Mouse (Mus musculus) liver, embryonic 13.5 days (tissue): ENCODE results near the gene Zbtb37. TPM values are rescaled to one million over a fixed set of nuclear protein-coding genes. Genes with fewer than 3 reads are reported as not detected.
"Not testable (repeated sequence)": the region's sequence is repeated elsewhere in the genome, so short reads cannot be mapped to it uniquely, and the experiment has no call there.

Experiments
- ATAC-seq: fragments of 200-750 bp; cut with Nextera tagmentation; 2 replicates; pipeline ENCODE4 v1.8.0; 2017; ENCODE audit warnings: low read depth, mild to moderate bottlenecking, moderate number of reproducible peaks, moderate library complexity
- DNase-seq: peaks from one replicate; pipeline ENCODE4 v3.0.0; 2022
- H3K27ac ChIP-seq: fragments of 300-500 bp; sonication (generic); 2 replicates; pipeline ENCODE4 v1.5.1; 2015; ENCODE audit warnings: moderate library complexity, mild to moderate bottlenecking, inconsistent platforms
- H3K27me3 ChIP-seq: fragments of 300-500 bp; sonication (generic); 2 replicates; pipeline ENCODE4 v1.6.1; 2015; ENCODE audit warnings: mild to moderate bottlenecking, inconsistent platforms
- H3K36me3 ChIP-seq: fragments of 300-500 bp; sonication (generic); 2 replicates; pipeline ENCODE4 v1.6.1; 2015; ENCODE audit warnings: mild to moderate bottlenecking, inconsistent platforms
- H3K4me1 ChIP-seq: fragments of 300-500 bp; sonication (generic); replicated peaks from 2 replicates; pipeline ENCODE4 v1.6.1; 2015; ENCODE audit warnings: inconsistent platforms
- H3K4me2 ChIP-seq: fragments of 300-500 bp; sonication (generic); 2 replicates; pipeline ENCODE4 v1.6.1; 2015; ENCODE audit warnings: inconsistent platforms, mild to moderate bottlenecking, moderate library complexity
- H3K4me3 ChIP-seq: fragments of 300-500 bp; sonication (generic); replicated peaks from 2 replicates; pipeline ENCODE4 v1.5.1; 2015; ENCODE audit warnings: mild to moderate bottlenecking, inconsistent platforms
- H3K9ac ChIP-seq: fragments of 300-500 bp; sonication (generic); 2 replicates; pipeline ENCODE4 v1.6.1; 2015; ENCODE audit warnings: mild to moderate bottlenecking, inconsistent platforms
- H3K9me3 ChIP-seq: fragments of 300-500 bp; sonication (generic); replicated peaks from 2 replicates; pipeline ENCODE4 v1.6.1; 2016; ENCODE audit warnings: inconsistent platforms
- WGBS: fragments of 180-500 bp; shearing (Covaris S2); methylation state at CpG from one replicate; pipeline ENCODE4 v1.1.7; 2015; ENCODE audit not compliant: insufficient replicate concordance; 5-methylcytosine and 5-hydroxymethylcytosine counted together
- polyA plus RNA-seq: library from polyadenylated mRNA; unstranded; fragments of >200 nt; fragmentation: Nextera tagmentation; extraction: Ambion mirVana; gene quantifications from 2 replicates; pipeline ENCODE4 v1.2.1, GENCODE M21; 2015

Zbtb37 gene
- polyA plus RNA-seq, 1 experiment from 2014 or later, result 2.5 TPM

GRCm38 (mm10) chr1:160989395-160989794 lies 45.3 kb downstream of the Zbtb37 start:
- Histone ChIP-seq H3K27me3 (no peaks in the 10 kb centered on the region), H3K4me3 (peak overlapping the region; percentile 49), H3K9ac (no peak overlapping the region), H3K36me3 (peaks cover 7% of the 10 kb centered on the region; the same call in 1 of the 2 replicates), H3K4me1 (0 out of 2 replicates have a peak, but pooled peaks cover 4% of the 10 kb centered on the region), H3K9me3 (no peaks in the 10 kb centered on the region), H3K4me2 (peak overlapping the region; percentile 41), H3K27ac (no peak overlapping the region)
- DNase-seq (no peak), ATAC-seq (no peak)
- WGBS, result 78% methylated on average over 15 of the region's 15 CpGs

- peak overlapping the region; percentile 41 for H3K4me2 ChIP-seq
- peaks cover 3% of the 10 kb centered on the region; the same call in 1 of the 2 replicates for H3K36me3 ChIP-seq
- 73% methylated on average over 17 of the region's 17 CpGs for WGBS
- H3K4me1 ChIP-seq, result 0 out of 2 replicates have a peak, but pooled peaks cover 4% of the 10 kb centered on the region
- DNase-seq, result no peak
- H3K27ac ChIP-seq, result peak overlapping the region; percentile 62
- no peaks in the 10 kb centered on the region for H3K9me3 ChIP-seq
- peak; percentile 83 for ATAC-seq
- H3K9ac ChIP-seq, result peak overlapping the region; percentile 52; the same call in 1 of the 2 replicates
- no peaks in the 10 kb centered on the region for H3K27me3 ChIP-seq
- H3K4me3 ChIP-seq, result peak overlapping the region; percentile 49
Observed at GRCm38 (mm10) chr1:160986881-160987635, 47.6 kb downstream of the Zbtb37 start.

DNA sequence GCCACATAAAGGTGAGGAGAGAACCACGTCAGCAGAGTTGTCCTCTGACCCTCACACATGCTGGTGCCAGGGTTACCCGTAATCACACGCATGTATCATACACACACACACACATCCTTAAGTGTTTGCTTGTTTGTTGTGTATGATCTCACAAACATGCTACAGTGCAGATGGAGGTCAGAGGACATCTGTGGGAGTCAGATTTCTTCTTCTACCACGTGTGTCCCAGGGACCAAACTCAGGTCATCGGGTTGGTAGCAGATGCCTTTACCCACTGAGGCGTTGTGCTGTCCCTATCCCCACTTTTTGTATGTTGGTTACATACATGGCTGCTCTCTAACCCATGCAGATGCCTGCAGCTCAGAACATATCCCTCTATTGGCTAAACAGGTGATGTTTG lies 49.2 kb downstream of the Zbtb37 start:
- no peak overlapping the region for H3K4me2 ChIP-seq
- DNase-seq (no peak), ATAC-seq (no peak)

GRCm38 (mm10) chr1:160984731-160985130 lies 49.9 kb downstream of the Zbtb37 start:
- 53% methylated on average over 1 of the region's 1 CpGs for WGBS
- not testable (repeated sequence) for H3K4me3 ChIP-seq, H3K27ac ChIP-seq, DNase-seq, H3K27me3 ChIP-seq, H3K9ac ChIP-seq, H3K4me1 ChIP-seq, H3K9me3 ChIP-seq, ATAC-seq, H3K36me3 ChIP-seq, H3K4me2 ChIP-seq

More for the DNA sequence above, 49.2 kb downstream of the Zbtb37 start:
- H3K4me3 ChIP-seq, result no peak overlapping the region
- 73% methylated on average over 6 of the region's 6 CpGs for WGBS
- H3K27me3 ChIP-seq, result no peaks in the 10 kb centered on the region
- no peaks in the 10 kb centered on the region for H3K9me3 ChIP-seq
- H3K9ac ChIP-seq, result no peak overlapping the region
- H3K4me1 ChIP-seq, result 0 out of 2 replicates have a peak, but pooled peaks cover 4% of the 10 kb centered on the region
- H3K27ac ChIP-seq, result no peak overlapping the region
- peaks cover 3% of the 10 kb centered on the region; the same call in 1 of the 2 replicates for H3K36me3 ChIP-seq

DNA sequence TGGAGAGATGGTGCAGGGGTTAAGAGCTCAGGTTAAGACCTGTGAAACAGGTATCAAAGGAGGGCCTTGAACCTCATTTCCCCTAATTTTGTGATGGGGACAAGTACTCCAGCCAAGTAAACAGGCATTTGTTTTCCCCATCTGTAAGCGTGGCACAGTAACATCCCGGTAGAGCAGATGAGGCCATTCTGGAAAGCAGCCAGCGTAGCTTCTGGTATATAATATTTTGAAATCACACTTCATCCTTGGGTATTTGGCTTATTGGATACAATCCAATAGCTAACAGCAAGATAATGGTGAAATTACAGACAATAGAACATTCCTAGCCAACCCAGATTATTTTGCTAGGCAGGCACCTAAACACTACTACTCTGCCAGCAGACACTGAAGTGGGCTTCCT lies 51.8 kb downstream of the Zbtb37 start:
- H3K27me3 ChIP-seq, result no peaks in the 10 kb centered on the region
- no peak overlapping the region for H3K27ac ChIP-seq
- WGBS, result 79% methylated on average over 3 of the region's 3 CpGs
- H3K4me3 ChIP-seq, result no peak overlapping the region
- H3K4me2 ChIP-seq, result no peak overlapping the region
- DNase-seq (no peak), ATAC-seq (no peak)
- no peaks in the 10 kb centered on the region for H3K36me3 ChIP-seq
- H3K9ac ChIP-seq, result no peak overlapping the region
- no peaks in the 10 kb centered on the region; the same call in 1 of the 2 replicates for H3K4me1 ChIP-seq
- no peaks in the 10 kb centered on the region for H3K9me3 ChIP-seq

DNA sequence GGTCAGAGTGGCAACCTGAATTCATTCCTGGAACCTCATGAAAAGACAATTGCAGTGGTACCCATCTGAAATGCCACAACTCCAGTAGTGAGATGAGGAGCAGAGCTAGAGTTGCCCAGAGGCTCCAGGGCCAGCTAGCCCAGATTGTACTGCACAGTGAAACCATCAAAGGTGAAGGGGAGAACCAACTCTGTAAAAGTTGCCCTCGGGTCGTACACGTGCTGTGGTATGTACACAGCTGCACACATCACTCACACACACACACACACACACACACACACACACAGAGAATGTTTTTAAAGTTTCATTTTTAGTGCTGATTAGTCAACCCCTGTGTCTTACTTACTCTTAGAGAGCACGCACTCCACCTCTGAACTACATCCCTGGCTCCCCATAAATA lies 53.3 kb downstream of the Zbtb37 start:
- DNase-seq, result no peak

DNA sequence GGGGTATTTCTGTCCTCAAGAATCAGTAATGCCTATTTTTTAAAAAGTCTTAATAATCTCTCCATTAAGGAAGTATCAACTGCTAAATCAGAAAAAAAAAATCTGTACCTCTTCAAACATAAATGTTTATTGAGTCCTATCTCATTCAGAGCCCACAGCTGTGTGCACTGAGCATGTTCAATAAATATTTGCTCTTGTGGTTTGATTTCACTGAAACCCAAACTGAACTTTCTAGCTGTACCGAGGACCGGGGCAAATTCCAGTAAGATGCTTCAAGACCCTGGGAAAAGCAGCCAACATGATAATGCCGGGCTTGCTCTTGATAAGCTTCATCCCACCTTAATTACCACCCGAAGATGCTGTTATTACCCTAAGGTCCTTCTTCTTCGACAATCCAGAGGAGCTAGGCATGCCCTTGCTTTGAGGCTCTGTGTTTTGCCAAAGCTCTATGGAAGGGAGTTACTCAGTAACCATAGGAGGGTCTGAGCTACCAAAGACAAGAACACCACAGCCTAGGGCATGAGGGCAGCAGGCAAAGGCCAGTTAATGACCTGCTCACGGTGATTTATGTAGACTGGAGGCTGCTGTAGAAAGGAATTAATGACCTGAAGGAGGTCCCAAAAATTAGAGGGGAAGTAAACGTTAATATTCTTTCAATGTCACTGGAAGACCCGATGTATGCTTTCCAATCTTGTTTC lies 54.0 kb downstream of the Zbtb37 start:
- Histone ChIP-seq H3K27me3 (no peaks in the 10 kb centered on the region), H3K4me2 (no peak overlapping the region), H3K9me3 (no peaks in the 10 kb centered on the region), H3K4me3 (no peak overlapping the region), H3K27ac (peak overlapping the region; percentile 68), H3K36me3 (0 out of 2 replicates have a peak, but pooled peaks cover 4% of the 10 kb centered on the region), H3K9ac (no peak overlapping the region), H3K4me1 (no peaks in the 10 kb centered on the region; the same call in 1 of the 2 replicates)
- WGBS, result 69% methylated on average over 8 of the region's 8 CpGs
- ATAC-seq, result peak; percentile 61
- no peak for DNase-seq

More for the DNA sequence above, 53.3 kb downstream of the Zbtb37 start:
- no peak overlapping the region for H3K4me3 ChIP-seq
- peak overlapping the region; percentile 68; the same call in 1 of the 2 replicates for H3K27ac ChIP-seq
- H3K27me3 ChIP-seq, result no peaks in the 10 kb centered on the region
- H3K9me3 ChIP-seq, result no peaks in the 10 kb centered on the region
- H3K4me2 ChIP-seq, result no peak overlapping the region
- no peaks in the 10 kb centered on the region; the same call in 1 of the 2 replicates for H3K4me1 ChIP-seq
- 73% methylated on average over 4 of the region's 4 CpGs for WGBS
- H3K36me3 ChIP-seq, result 0 out of 2 replicates have a peak, but pooled peaks cover 4% of the 10 kb centered on the region
- H3K9ac ChIP-seq, result no peak overlapping the region
- no peak for ATAC-seq

GRCm38 (mm10) chr1:160980021-160980420 lies 54.6 kb downstream of the Zbtb37 start:
- ATAC-seq (no peak), DNase-seq (no peak)
- Histone ChIP-seq H3K4me2 (no peak overlapping the region), H3K9me3 (no peaks in the 10 kb centered on the region), H3K9ac (no peak overlapping the region), H3K36me3 (0 out of 2 replicates have a peak, but pooled peaks cover 8% of the 10 kb centered on the region), H3K4me1 (no peaks in the 10 kb centered on the region; the same call in 1 of the 2 replicates), H3K4me3 (no peak overlapping the region), H3K27ac (no peak overlapping the region), H3K27me3 (no peaks in the 10 kb centered on the region)
- WGBS, result 45% methylated on average over 5 of the region's 5 CpGs

- no peaks in the 10 kb centered on the region; the same call in 1 of the 2 replicates for H3K4me1 ChIP-seq
- ATAC-seq (no peak), DNase-seq (no peak)
- H3K4me3 ChIP-seq, result no peak within 1 kb of the TSS
- H3K27ac ChIP-seq, result no peak within 1 kb of the TSS
- 73% methylated on average over 4 of the region's 4 CpGs for WGBS
- no peak within 1 kb of the TSS for H3K9ac ChIP-seq
- H3K36me3 ChIP-seq, result 0 out of 2 replicates have a peak, but pooled peaks cover 8% of the 10 kb centered on the region
- no peak within 1 kb of the TSS for H3K4me2 ChIP-seq
- H3K9me3 ChIP-seq, result no peaks in the 10 kb centered on the region
- H3K27me3 ChIP-seq, result no peaks in the 10 kb centered on the region
Observed at GRCm38 (mm10) chr1:160978071-160978735, 56.4 kb downstream of the Zbtb37 start, which contains the start of gene Serpinc1. Gene Serpinc1, plus strand, starts transcription at chr1:160978585.

- ATAC-seq (no peak), DNase-seq (no peak)
- H3K9me3 ChIP-seq, result no peaks in the 10 kb centered on the region
- no peak overlapping the region for H3K27ac ChIP-seq
- H3K9ac ChIP-seq, result no peak overlapping the region
- no peaks in the 10 kb centered on the region for H3K4me1 ChIP-seq
- H3K36me3 ChIP-seq, result peaks cover 52% of the 10 kb centered on the region
- no peak overlapping the region for H3K4me3 ChIP-seq
- no peak overlapping the region for H3K4me2 ChIP-seq
- WGBS, result 77% methylated on average over 5 of the region's 5 CpGs
- no peaks in the 10 kb centered on the region for H3K27me3 ChIP-seq
Observed at GRCm38 (mm10) chr1:160968643-160969042, 66.0 kb downstream of the Zbtb37 start.

DNA sequence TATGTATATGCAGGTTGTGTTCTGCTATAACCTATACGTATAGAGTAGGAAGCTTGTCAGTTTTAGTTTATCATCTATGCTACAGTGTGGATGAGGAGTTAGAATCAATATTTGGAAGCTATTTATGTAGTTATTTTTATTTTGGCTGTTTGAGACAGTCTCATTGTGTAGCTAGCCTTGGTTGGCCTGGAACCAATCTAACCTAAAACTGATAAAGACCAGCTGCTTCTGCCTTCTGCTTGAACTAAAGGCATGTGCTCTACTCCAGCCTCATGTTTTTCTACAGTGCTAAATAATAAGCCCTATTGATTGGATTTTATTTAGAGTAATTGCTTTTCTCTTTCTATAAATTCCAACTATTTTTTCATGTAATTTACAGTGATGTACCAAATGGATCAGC lies 67.4 kb downstream of the Zbtb37 start:
- Histone ChIP-seq H3K4me2 (no peak overlapping the region), H3K36me3 (peaks cover 66% of the 10 kb centered on the region), H3K4me3 (no peak overlapping the region), H3K27ac (no peak overlapping the region), H3K9ac (no peak overlapping the region), H3K27me3 (no peaks in the 10 kb centered on the region), H3K9me3 (no peaks in the 10 kb centered on the region), H3K4me1 (no peaks in the 10 kb centered on the region)
- WGBS, result 81% methylated on average over 1 of the region's 1 CpGs
- DNase-seq (no peak), ATAC-seq (no peak)
